Mouse (Mus musculus): ENCODE measurements around the gene Syt17. TPM values are rescaled to one million over a fixed set of nuclear protein-coding genes. Genes with fewer than 3 reads are reported as not detected.

The Syt17 gene
- polyA plus RNA-seq (2016; fragmentation: Nextera tagmentation; extraction: Ambion mirVana) = 6.1 and 6.4 TPM in 2 replicates

GRCm38 (mm10) chr7:118448134-118448967 is at the start of gene Syt17:
Gene Syt17, minus strand, starts transcription at chr7:118448222.
- H3K27ac ChIP-seq = no peak within 1 kb of the TSS
- peak within 1 kb of the TSS; percentile 61 for H3K9ac ChIP-seq
- WGBS = under 1% methylated on average over 58 of the region's 58 CpGs
- ATAC-seq (ENCODE audit: low FRiP score) = peak; percentile 71
- no peaks in the 10 kb centered on the region for H3K36me3 ChIP-seq
- peak within 1 kb of the TSS; percentile 92 for H3K4me2 ChIP-seq (replicated peaks)
- H3K9me3 ChIP-seq (replicated peaks) = no peaks in the 10 kb centered on the region
- H3K27me3 ChIP-seq = peaks cover 29% of the 10 kb centered on the region
- peaks cover 21% of the 10 kb centered on the region for H3K4me1 ChIP-seq
- peak within 1 kb of the TSS; percentile 62 for H3K4me3 ChIP-seq

- no peaks in the 10 kb centered on the region for H3K36me3 ChIP-seq
- 82% methylated on average over 4 of the region's 4 CpGs for WGBS
- peaks cover 10% of the 10 kb centered on the region for H3K4me1 ChIP-seq
- no peak overlapping the region for H3K4me3 ChIP-seq
- H3K27ac ChIP-seq = no peak overlapping the region
- ATAC-seq (ENCODE audit: low FRiP score) = no peak
- H3K4me2 ChIP-seq (replicated peaks) = no peak overlapping the region
- H3K9me3 ChIP-seq (replicated peaks) = no peaks in the 10 kb centered on the region
- no peak overlapping the region for H3K9ac ChIP-seq
- H3K27me3 ChIP-seq = peaks cover 38% of the 10 kb centered on the region
Observed at GRCm38 (mm10) chr7:118494892-118495579, 47.0 kb upstream of the Syt17 start.

- 91% methylated on average over 9 of the region's 9 CpGs for WGBS
Observed at GRCm38 (mm10) chr7:118493892-118494291, 45.9 kb upstream of the Syt17 start.

GRCm38 (mm10) chr7:118491431-118492147 is 43.6 kb upstream of the Syt17 start, which contains the start of gene Itpripl2:
Gene Itpripl2, minus strand, starts transcription at chr7:118491975.
- H3K4me2 ChIP-seq (replicated peaks) = peak within 1 kb of the TSS; percentile 58
- H3K36me3 ChIP-seq = no peaks in the 10 kb centered on the region
- H3K9me3 ChIP-seq (replicated peaks) = no peaks in the 10 kb centered on the region
- H3K4me3 ChIP-seq = peak within 1 kb of the TSS; percentile 44
- under 1% methylated on average over 54 of the region's 55 CpGs for WGBS
- H3K4me1 ChIP-seq = peaks cover 21% of the 10 kb centered on the region
- H3K27me3 ChIP-seq = peaks cover 60% of the 10 kb centered on the region
- peak; percentile 80 for ATAC-seq (ENCODE audit: low FRiP score)
- peak within 1 kb of the TSS; percentile 66 for H3K9ac ChIP-seq
- H3K27ac ChIP-seq = no peak within 1 kb of the TSS

More at GRCm38 (mm10) chr7:118493892-118494291, 45.9 kb upstream of the Syt17 start:
- no peak for ATAC-seq (ENCODE audit: low FRiP score)
- no peaks in the 10 kb centered on the region for H3K36me3 ChIP-seq
- H3K4me3 ChIP-seq = no peak overlapping the region
- H3K4me2 ChIP-seq (replicated peaks) = no peak overlapping the region
- H3K27me3 ChIP-seq = peaks cover 49% of the 10 kb centered on the region
- peaks cover 16% of the 10 kb centered on the region for H3K4me1 ChIP-seq
- H3K9me3 ChIP-seq (replicated peaks) = no peaks in the 10 kb centered on the region
- no peak overlapping the region for H3K27ac ChIP-seq
- no peak overlapping the region for H3K9ac ChIP-seq

- peaks cover 21% of the 10 kb centered on the region for H3K4me1 ChIP-seq
- peak; percentile 49; the same call in 1 of the 2 replicates for ATAC-seq (ENCODE audit: low FRiP score)
- WGBS = 3% methylated on average over 67 of the region's 67 CpGs
Observed at GRCm38 (mm10) chr7:118490666-118491430, 42.8 kb upstream of the Syt17 start.

GRCm38 (mm10) chr7:118489706-118490665 is 42.0 kb upstream of the Syt17 start:
- no peaks in the 10 kb centered on the region for H3K9me3 ChIP-seq (replicated peaks)
- H3K27me3 ChIP-seq = peaks cover 58% of the 10 kb centered on the region
- WGBS = 16% methylated on average over 55 of the region's 57 CpGs
- no peaks in the 10 kb centered on the region for H3K36me3 ChIP-seq
- peak overlapping the region; percentile 44; the same call in 1 of the 2 replicates for H3K4me3 ChIP-seq
- peak overlapping the region; percentile 58 for H3K4me2 ChIP-seq (replicated peaks)
- no peak; the same call in 1 of the 2 replicates for ATAC-seq (ENCODE audit: low FRiP score)
- H3K27ac ChIP-seq = no peak overlapping the region
- H3K4me1 ChIP-seq = peaks cover 21% of the 10 kb centered on the region
- 0 out of 2 replicates have a peak overlapping the region, but pooled peaks have one; percentile 66 for H3K9ac ChIP-seq

More at GRCm38 (mm10) chr7:118490666-118491430, 42.8 kb upstream of the Syt17 start:
- Histone ChIP-seq H3K4me2 (replicated peaks) (peak overlapping the region; percentile 58), H3K27ac (no peak overlapping the region), H3K9me3 (replicated peaks) (no peaks in the 10 kb centered on the region), H3K27me3 (peaks cover 60% of the 10 kb centered on the region), H3K9ac (peak overlapping the region; percentile 66), H3K4me3 (peak overlapping the region; percentile 44), H3K36me3 (no peaks in the 10 kb centered on the region)

GRCm38 (mm10) chr7:118488060-118488664 is 40.1 kb upstream of the Syt17 start:
- H3K9ac ChIP-seq = no peak overlapping the region
- 0 out of 2 replicates have a peak overlapping the region, but pooled peaks have one; percentile 44 for H3K27ac ChIP-seq
- peaks cover 53% of the 10 kb centered on the region for H3K27me3 ChIP-seq
- 22% methylated on average over 8 of the region's 8 CpGs for WGBS
- no peak overlapping the region for H3K4me3 ChIP-seq
- no peak overlapping the region; the same call in 1 of the 2 replicates for H3K4me2 ChIP-seq (replicated peaks)
- ATAC-seq (ENCODE audit: low FRiP score) = no peak
- no peaks in the 10 kb centered on the region for H3K9me3 ChIP-seq (replicated peaks)
- no peaks in the 10 kb centered on the region for H3K36me3 ChIP-seq
- H3K4me1 ChIP-seq = peaks cover 21% of the 10 kb centered on the region

- 62% methylated on average over 5 of the region's 5 CpGs for WGBS
- Histone ChIP-seq H3K36me3 (no peaks in the 10 kb centered on the region), H3K4me2 (replicated peaks) (no peak overlapping the region), H3K27ac (no peak overlapping the region), H3K9me3 (replicated peaks) (no peaks in the 10 kb centered on the region), H3K27me3 (peaks cover 41% of the 10 kb centered on the region), H3K4me3 (no peak overlapping the region), H3K9ac (no peak overlapping the region), H3K4me1 (peaks cover 21% of the 10 kb centered on the region)
- ATAC-seq (ENCODE audit: low FRiP score) = no peak
Observed at GRCm38 (mm10) chr7:118486917-118487316, 38.9 kb upstream of the Syt17 start.

GRCm38 (mm10) chr7:118483996-118484395 is 36.0 kb upstream of the Syt17 start:
- Histone ChIP-seq H3K4me2 (replicated peaks) (no peak overlapping the region), H3K27ac (no peak overlapping the region), H3K4me1 (peaks cover 4% of the 10 kb centered on the region), H3K9ac (no peak overlapping the region), H3K4me3 (no peak overlapping the region), H3K27me3 (peaks cover 12% of the 10 kb centered on the region), H3K36me3 (no peaks in the 10 kb centered on the region), H3K9me3 (replicated peaks) (no peaks in the 10 kb centered on the region)
- no peak for ATAC-seq (ENCODE audit: low FRiP score)
- WGBS = 82% methylated on average over 1 of the region's 1 CpGs

GRCm38 (mm10) chr7:118482001-118482400 is 34.0 kb upstream of the Syt17 start:
- Histone ChIP-seq H3K36me3 (no peaks in the 10 kb centered on the region), H3K4me2 (replicated peaks) (no peak overlapping the region), H3K27ac (no peak overlapping the region), H3K4me3 (no peak overlapping the region), H3K9me3 (replicated peaks) (no peaks in the 10 kb centered on the region), H3K27me3 (no peaks in the 10 kb centered on the region), H3K9ac (no peak overlapping the region), H3K4me1 (no peaks in the 10 kb centered on the region)
- ATAC-seq (ENCODE audit: low FRiP score) = no peak
- 83% methylated on average over 2 of the region's 2 CpGs for whole genome bisulfite sequencing
